Mouse (Mus musculus) intestine, postnatal 0 days (tissue): ENCODE data around the gene Derl3. TPM values are rescaled to one million over a fixed set of nuclear protein-coding genes. Genes with fewer than 3 reads are reported as not detected.

ENCODE experiments used
- ATAC-seq: fragments of 200-750 bp; cut with Nextera tagmentation; 2 replicates; pipeline ENCODE4 v1.8.0; 2017; ENCODE audit warnings: mild to moderate bottlenecking, moderate TSS enrichment, moderate library complexity
- H3K27ac ChIP-seq: fragments of 300-500 bp; sonication (generic); 2 replicates; pipeline ENCODE4 v1.5.1; 2014; ENCODE audit warnings: mild to moderate bottlenecking, low read depth, low read length, moderate library complexity
- H3K27me3 ChIP-seq: fragments of 300-500 bp; sonication (generic); replicated peaks from 2 replicates; pipeline ENCODE4 v1.6.1; 2014; ENCODE audit warnings: low read length, mixed read lengths; ENCODE audit not compliant: control insufficient read depth, insufficient read depth
- H3K36me3 ChIP-seq: fragments of 300-500 bp; sonication (generic); 2 replicates; pipeline ENCODE4 v1.6.1; 2014; ENCODE audit warnings: mild to moderate bottlenecking, moderate library complexity; ENCODE audit not compliant: control insufficient read depth, insufficient read depth
- H3K4me1 ChIP-seq: fragments of 300-500 bp; sonication (generic); replicated peaks from 2 replicates; pipeline ENCODE4 v1.6.1; 2014; ENCODE audit warnings: antibody characterized with exemption, low read length, mixed read lengths; ENCODE audit not compliant: control insufficient read depth, insufficient read depth
- H3K4me2 ChIP-seq: fragments of 300-500 bp; sonication (generic); replicated peaks from 2 replicates; pipeline ENCODE4 v1.6.1; 2014; ENCODE audit warnings: low read depth, mild to moderate bottlenecking, moderate library complexity
- H3K4me3 ChIP-seq: fragments of 300-500 bp; sonication (generic); 2 replicates; pipeline ENCODE4 v1.5.1; 2014; ENCODE audit warnings: low read depth, low read length
- H3K9ac ChIP-seq: fragments of 300-500 bp; sonication (generic); 2 replicates; pipeline ENCODE4 v1.6.1; 2014; ENCODE audit warnings: mild to moderate bottlenecking, low read depth, low read length
- H3K9me3 ChIP-seq: fragments of 300-500 bp; sonication (generic); 2 replicates; pipeline ENCODE4 v1.6.1; 2016; ENCODE audit warnings: mixed run types; ENCODE audit not compliant: control insufficient read depth
- CTCF ChIP-seq: sonication (generic); IDR thresholded peaks from 2 replicates; pipeline ENCODE4 v1.5.1; 2016; ENCODE audit warnings: low read depth, mild to moderate bottlenecking, control low read depth, antibody characterized with exemption, moderate library complexity
- WGBS: fragments of 180-500 bp; shearing (Covaris S2); extraction: QIAGEN DNeasy Blood & Tissue Kit; methylation state at CpG from one replicate; pipeline ENCODE4 v1.1.7; 2014; 5-methylcytosine and 5-hydroxymethylcytosine counted together
- polyA plus RNA-seq: library from polyadenylated mRNA; unstranded; fragments of >200 nt; fragmentation: Nextera tagmentation; extraction: Ambion mirVana; gene quantifications from 2 replicates; pipeline ENCODE4 v1.2.1, GENCODE M21; 2015

Gene Derl3
- polyA plus RNA-seq, 1 experiment from 2014 or later, result 3.7 TPM

DNA sequence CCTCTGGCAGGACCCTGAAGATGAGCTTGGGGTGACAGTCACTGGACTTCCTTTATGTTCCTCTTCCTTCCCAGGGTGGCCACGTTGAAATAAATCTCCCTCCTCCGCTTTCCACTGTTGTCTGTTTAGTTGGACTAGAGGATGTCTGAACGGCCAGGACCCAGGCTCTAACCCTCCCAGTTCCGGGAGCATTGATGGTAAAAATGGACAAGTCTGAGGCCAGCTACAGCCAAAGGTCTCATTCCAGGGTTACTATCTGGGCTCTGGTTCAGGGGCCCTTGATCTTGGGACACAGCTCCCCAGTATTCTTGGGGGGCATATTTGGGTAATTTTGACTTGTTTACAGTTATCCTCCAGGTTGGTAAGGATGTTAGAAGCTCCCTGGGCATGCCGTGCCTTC lies 31.6 kb upstream of the Derl3 start:
- H3K27me3 ChIP-seq, result no peaks in the 10 kb centered on the region
- no peak overlapping the region for H3K4me2 ChIP-seq
- no peaks in the 10 kb centered on the region for H3K9me3 ChIP-seq
- no peak for ATAC-seq
- no peak overlapping the region for H3K4me3 ChIP-seq
- H3K4me1 ChIP-seq, result peaks cover 2% of the 10 kb centered on the region; the same call in 1 of the 2 replicates
- TF ChIP-seq CTCF, result no peak
- WGBS, result 90% methylated on average over 5 of the region's 5 CpGs
- no peak overlapping the region for H3K9ac ChIP-seq
- H3K27ac ChIP-seq, result no peak overlapping the region
- peaks cover 7% of the 10 kb centered on the region; the same call in 1 of the 2 replicates for H3K36me3 ChIP-seq

DNA sequence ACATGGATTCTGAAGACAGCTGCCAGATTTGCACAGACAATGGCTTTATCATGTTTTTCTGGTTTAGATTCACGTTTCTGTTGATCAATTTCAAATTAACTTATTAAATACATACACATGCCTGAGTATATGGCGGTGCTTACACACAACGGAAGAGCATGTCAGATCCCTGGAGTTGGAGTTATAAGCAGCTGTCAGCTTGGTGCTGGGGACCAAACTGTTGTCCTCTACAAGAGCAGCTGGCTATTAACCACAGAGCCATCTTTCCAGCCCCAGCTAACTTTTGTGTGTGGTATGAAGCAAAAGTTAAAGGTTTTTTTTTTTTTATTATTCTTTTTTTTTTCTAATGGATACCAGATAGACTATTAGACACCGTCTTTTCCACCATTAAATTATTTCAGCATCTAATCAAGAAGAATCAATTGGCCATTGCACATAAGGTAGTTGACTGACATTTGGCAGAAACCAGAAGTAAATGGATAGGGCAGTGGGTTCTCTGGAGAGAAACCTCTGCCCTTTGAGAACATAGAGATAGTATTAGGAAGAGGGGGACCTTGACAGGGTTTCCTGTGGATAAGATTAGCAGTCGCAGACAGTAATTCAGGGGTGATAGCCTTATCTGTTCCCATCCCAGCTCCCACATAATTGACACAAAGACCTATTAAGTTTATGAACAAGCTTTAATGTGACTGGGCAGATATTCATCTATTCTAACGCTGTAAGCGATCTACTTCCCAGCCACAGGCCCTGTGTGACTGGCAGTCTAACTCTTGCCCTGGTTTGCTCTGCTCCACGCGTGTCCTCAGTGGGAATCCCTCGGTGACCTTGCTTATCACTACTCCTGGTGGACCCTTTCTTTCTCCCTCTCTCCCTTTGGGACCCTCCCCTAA lies 20.9 kb upstream of the Derl3 start:
- Histone ChIP-seq H3K9ac (0 out of 2 replicates have a peak overlapping the region, but pooled peaks have one; percentile 17), H3K27me3 (no peaks in the 10 kb centered on the region), H3K9me3 (no peaks in the 10 kb centered on the region), H3K36me3 (no peaks in the 10 kb centered on the region), H3K4me3 (peak overlapping the region; percentile 32), H3K4me1 (0 out of 2 replicates have a peak, but pooled peaks cover 5% of the 10 kb centered on the region), H3K27ac (no peak overlapping the region), H3K4me2 (peak overlapping the region; percentile 68)
- no peak for ATAC-seq
- TF ChIP-seq CTCF, result no peak
- 37% methylated on average over 10 of the region's 10 CpGs for WGBS

DNA sequence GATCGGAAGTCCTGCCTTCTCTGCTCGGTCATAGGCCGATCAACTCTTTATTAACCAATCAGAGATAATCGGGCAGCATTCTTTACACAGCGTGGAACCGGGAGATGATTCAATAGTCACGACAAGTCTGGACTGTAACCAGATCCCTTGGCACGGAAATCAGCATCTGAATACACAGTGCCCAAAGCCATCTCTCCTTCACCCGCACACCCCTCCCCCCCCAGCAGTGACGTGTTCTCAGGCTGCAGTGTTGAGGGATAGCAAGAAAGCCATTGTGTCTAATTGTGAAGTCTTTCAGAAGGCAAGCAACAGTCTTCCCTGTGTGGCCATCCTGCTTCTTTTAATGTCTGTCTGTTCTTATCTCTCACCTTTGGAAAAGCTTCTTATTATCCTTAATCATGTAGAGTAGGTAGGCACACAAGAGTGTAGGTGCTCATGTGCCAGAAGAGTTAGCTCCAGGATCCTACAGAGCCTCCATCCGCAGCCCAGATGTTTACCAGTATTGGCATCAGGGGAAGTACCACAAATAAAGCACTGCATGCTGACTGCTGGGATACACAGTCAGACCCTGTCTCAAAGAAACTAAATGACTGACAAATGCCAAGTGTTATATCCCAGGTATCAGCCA lies 20.2 kb upstream of the Derl3 start:
- H3K4me1 ChIP-seq, result 0 out of 2 replicates have a peak, but pooled peaks cover 5% of the 10 kb centered on the region
- no peak for TF ChIP-seq CTCF
- ATAC-seq, result peak; percentile 74
- no peak overlapping the region for H3K27ac ChIP-seq
- no peaks in the 10 kb centered on the region for H3K36me3 ChIP-seq
- no peaks in the 10 kb centered on the region for H3K9me3 ChIP-seq
- H3K4me2 ChIP-seq, result peak overlapping the region; percentile 68
- H3K4me3 ChIP-seq, result peak overlapping the region; percentile 32
- no peaks in the 10 kb centered on the region for H3K27me3 ChIP-seq
- 3% methylated on average over 11 of the region's 11 CpGs for WGBS
- H3K9ac ChIP-seq, result 0 out of 2 replicates have a peak overlapping the region, but pooled peaks have one; percentile 17

DNA sequence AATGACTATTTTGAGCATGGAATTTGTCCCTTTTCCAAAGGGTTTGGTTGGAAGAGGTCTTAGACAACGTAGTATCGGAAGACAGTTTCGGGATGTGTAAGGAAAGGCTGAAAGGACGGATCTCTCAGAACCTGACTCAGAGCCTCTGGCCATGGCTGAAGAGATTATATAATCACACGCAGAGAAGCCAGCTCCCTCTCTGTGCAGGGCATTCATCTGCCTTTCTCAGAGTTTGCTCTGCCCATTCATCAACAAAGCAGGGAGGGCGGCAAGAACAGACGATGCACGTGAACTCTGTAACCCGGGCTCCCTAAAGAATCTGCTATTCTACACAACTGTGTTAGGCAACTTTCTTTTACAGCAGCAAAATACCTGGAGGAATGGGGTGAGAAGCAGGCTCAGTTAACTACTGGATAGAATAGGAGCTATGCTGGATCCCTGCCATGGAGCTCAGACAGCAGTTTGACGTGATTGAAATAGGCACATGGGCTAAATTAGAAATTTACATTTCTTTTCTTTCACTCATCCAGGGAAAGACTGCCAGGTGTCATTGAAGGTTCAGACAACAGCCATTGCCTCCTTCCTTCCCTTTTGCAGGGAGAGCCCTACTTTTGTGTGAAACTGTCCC lies 19.6 kb upstream of the Derl3 start:
- Histone ChIP-seq H3K36me3 (no peaks in the 10 kb centered on the region), H3K27me3 (no peaks in the 10 kb centered on the region), H3K4me2 (peak overlapping the region; percentile 68; the same call in 1 of the 2 replicates), H3K9ac (no peak overlapping the region), H3K4me3 (0 out of 2 replicates have a peak overlapping the region, but pooled peaks have one; percentile 32), H3K4me1 (0 out of 2 replicates have a peak, but pooled peaks cover 5% of the 10 kb centered on the region), H3K27ac (no peak overlapping the region), H3K9me3 (no peaks in the 10 kb centered on the region)
- ATAC-seq, result no peak
- 33% methylated on average over 10 of the region's 10 CpGs for WGBS
- TF ChIP-seq CTCF, result no peak

DNA sequence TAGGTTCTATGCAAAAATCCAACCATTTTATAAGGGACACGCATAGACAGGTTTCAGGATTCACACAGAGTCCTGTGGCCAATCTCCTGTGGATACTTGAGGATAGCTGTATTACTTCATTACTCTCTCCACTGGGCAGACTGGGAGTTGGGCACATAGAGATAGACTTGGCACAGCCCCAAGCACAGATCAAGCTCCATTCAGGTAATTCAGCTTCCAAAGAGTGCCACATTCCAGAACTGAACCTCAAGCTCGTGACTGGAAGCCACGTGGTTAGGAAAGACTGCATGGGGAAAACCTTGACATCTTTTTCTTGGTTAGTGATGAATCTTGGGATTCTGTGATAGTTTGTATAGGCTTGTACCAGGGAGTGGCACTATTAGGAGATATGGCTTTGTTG lies 14.4 kb upstream of the Derl3 start:
- no peak for TF ChIP-seq CTCF
- H3K9me3 ChIP-seq, result no peaks in the 10 kb centered on the region
- no peaks in the 10 kb centered on the region for H3K27me3 ChIP-seq
- H3K9ac ChIP-seq, result no peak overlapping the region
- no peak overlapping the region for H3K4me2 ChIP-seq
- 85% methylated on average over 3 of the region's 3 CpGs for WGBS
- ATAC-seq, result no peak
- H3K27ac ChIP-seq, result no peak overlapping the region
- no peak overlapping the region for H3K4me3 ChIP-seq
- no peaks in the 10 kb centered on the region for H3K36me3 ChIP-seq
- H3K4me1 ChIP-seq, result no peaks in the 10 kb centered on the region

DNA sequence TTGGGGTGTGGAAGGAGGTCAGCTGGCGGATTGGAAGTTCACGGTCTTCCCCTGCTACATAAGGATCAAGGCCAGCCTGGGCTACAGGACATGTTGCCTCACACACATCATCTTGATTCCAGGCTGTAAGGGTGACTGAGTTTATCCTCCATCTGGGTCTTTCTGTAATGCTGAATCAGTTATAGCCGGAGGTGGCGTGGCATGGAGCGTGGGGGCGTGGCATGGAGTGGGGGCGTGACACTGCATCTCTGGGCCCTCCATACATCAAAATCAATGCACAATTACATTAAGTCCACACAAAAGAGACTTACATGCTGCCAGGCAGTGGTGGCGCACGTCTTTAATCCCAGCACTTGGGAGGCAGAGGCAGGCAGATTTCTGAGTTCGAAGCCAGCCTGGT lies 12.9 kb upstream of the Derl3 start:
- Histone ChIP-seq H3K4me1 (no peaks in the 10 kb centered on the region), H3K4me3 (no peak overlapping the region), H3K9ac (no peak overlapping the region), H3K9me3 (no peaks in the 10 kb centered on the region), H3K27me3 (no peaks in the 10 kb centered on the region), H3K36me3 (no peaks in the 10 kb centered on the region), H3K27ac (no peak overlapping the region), H3K4me2 (no peak overlapping the region)
- 94% methylated on average over 10 of the region's 10 CpGs for WGBS
- no peak for ATAC-seq
- TF ChIP-seq CTCF, result no peak
